In genomic region chr6:8949665-8950201, GRCm38 (mm10) we compare ENCODE assay signal across 8 mouse cellular contexts. TPM values are rescaled to one million over a fixed set of nuclear protein-coding genes. Genes with fewer than 3 reads are reported as not detected.
DNase-seq lines count a peak whose midpoint lies in the region; ATAC-seq lines count a peak whose summit lies in the region.

No protein-coding gene starts in this region.

- DNase-seq in adrenal gland, postnatal 14 days, result peak; percentile 42
- no peak for DNase-seq in adrenal gland, postnatal 4 days (ENCODE audit: low spot score in 2 of 2)
- peak; percentile 11 for DNase-seq in ES-CJ7 (ENCODE audit: low read depth, low spot score)
- DNase-seq in intestine, embryonic 14.5 days (ENCODE audit: low spot score), result peak; percentile 60
- peak; percentile 52 for DNase-seq in retina, embryonic 14.5 days (ENCODE audit: low spot score)
- DNase-seq in left cerebral cortex, adult 8-10 months (ENCODE audit: low spot score in 2 of 2), result no peak

- peaks cover 35% of the 10 kb centered on the region for H3K4me1 ChIP-seq in embryonic facial prominence, embryonic 13.5 days
- no peaks in the 10 kb centered on the region for H3K4me1 ChIP-seq in intestine, embryonic 14.5 days (replicated peaks; ENCODE audit: control insufficient read depth, insufficient read depth, low read length)

- WGBS in embryonic facial prominence, embryonic 13.5 days, result under 1% methylated on average over 31 of the region's 31 CpGs
- WGBS in intestine, embryonic 14.5 days, result 3% methylated on average over 31 of the region's 31 CpGs

- H3K4me3 ChIP-seq in embryonic facial prominence, embryonic 13.5 days, result peak overlapping the region; percentile 42
- H3K4me3 ChIP-seq in intestine, embryonic 14.5 days (ENCODE audit: low read depth, low read length), result peak overlapping the region; percentile 16; the same call in 1 of the 2 replicates

- peak overlapping the region; percentile 67 for H3K4me2 ChIP-seq in embryonic facial prominence, embryonic 13.5 days
- peak overlapping the region; percentile 26 for H3K4me2 ChIP-seq in intestine, embryonic 14.5 days (ENCODE audit: low read length)

- no peak overlapping the region for H3K27ac ChIP-seq in embryonic facial prominence, embryonic 13.5 days
- H3K27ac ChIP-seq in intestine, embryonic 14.5 days (ENCODE audit: low read depth), result no peak overlapping the region

- H3K9ac ChIP-seq in embryonic facial prominence, embryonic 13.5 days, result peak overlapping the region; percentile 49; the same call in 1 of the 2 replicates
- H3K9ac ChIP-seq in intestine, embryonic 14.5 days (ENCODE audit: low read length), result no peak overlapping the region

- no peaks in the 10 kb centered on the region for H3K9me3 ChIP-seq in embryonic facial prominence, embryonic 13.5 days
- no peaks in the 10 kb centered on the region for H3K9me3 ChIP-seq in intestine, embryonic 14.5 days (ENCODE audit: control insufficient read depth, low read length)

- ATAC-seq in embryonic facial prominence, embryonic 13.5 days (ENCODE audit: insufficient number of reproducible peaks, insufficient read depth, low FRiP score, low TSS enrichment, low read depth), result no peak
- no peak for ATAC-seq in intestine, embryonic 14.5 days (replicated peaks; ENCODE audit: low FRiP score, low TSS enrichment, low read depth)
- no peak for ATAC-seq in activated CD4-positive, CD25-positive, alpha-beta regulatory T cell, adult 4 months

- peaks cover 89% of the 10 kb centered on the region for H3K27me3 ChIP-seq in embryonic facial prominence, embryonic 13.5 days
- H3K27me3 ChIP-seq in intestine, embryonic 14.5 days (replicated peaks; ENCODE audit: control insufficient read depth, insufficient read depth, low read length), result peaks cover 91% of the 10 kb centered on the region

- no peaks in the 10 kb centered on the region for H3K36me3 ChIP-seq in embryonic facial prominence, embryonic 13.5 days
- no peaks in the 10 kb centered on the region for H3K36me3 ChIP-seq in intestine, embryonic 14.5 days (ENCODE audit: control insufficient read depth, insufficient read depth, low read length)

RNA-seq across cellular contexts. Expression of gene Nxph1, which starts 1.5 kb away (rescaled TPM):
- total RNA-seq in adrenal gland, postnatal 14 days (2021), result 0.56 and 1.5 TPM in 2 replicates
- total RNA-seq in adrenal gland, postnatal 4 days (2021), result 1 to 10 TPM; 3.6 to 4.4 TPM
- polyA plus RNA-seq in embryonic facial prominence, embryonic 13.5 days (2015; fragmentation: Nextera tagmentation; extraction: Ambion mirVana), result 2.9 and 3.2 TPM in 2 replicates
- polyA plus RNA-seq in intestine, embryonic 14.5 days (2014; fragmentation: Nextera tagmentation; extraction: Ambion mirVana), result 0.08 TPM in 1 of 2 replicates, not detected in the other
- polyA plus RNA-seq in activated CD4-positive, CD25-positive, alpha-beta regulatory T cell, adult 4 months (2017; shearing (Covaris generic)), result not detected
- 10 to 100 TPM; 39.4 to 45.1 (median 40.2) TPM for total RNA-seq in left cerebral cortex, adult 8-10 months (2022)

Comparison
In these comparisons a context has a peak if more than half of its experiments do, and no peak if none do; other contexts are left out.
1. DNase-seq: peak in adrenal gland, postnatal 14 days (single experiment), ES-CJ7 (single experiment), intestine, embryonic 14.5 days (single experiment) and retina, embryonic 14.5 days (single experiment); none in adrenal gland, postnatal 4 days (0 of 2) and left cerebral cortex, adult 8-10 months (0 of 2).
2. RNA of gene Nxph1, which starts 1.5 kb away (total RNA-seq): 39.4 to 45.1 TPM in left cerebral cortex, adult 8-10 months; 3.6 to 4.4 TPM in adrenal gland, postnatal 4 days and 0.56 to 1.5 TPM in adrenal gland, postnatal 14 days; every median in the first group is over 4 times any median in the second.